Mouse (Mus musculus) erythroblast, embryonic 14.5 days (primary cell): ENCODE data around the gene Nudt3.

Experiments
- GATA1 ChIP-seq: IDR thresholded peaks from 2 replicates; pipeline ENCODE4 v1.6.1; 2012; ENCODE audit warnings: low read length, inconsistent platforms, mixed read lengths
- TAL1 ChIP-seq: IDR thresholded peaks from 3 replicates; pipeline ENCODE4 v1.6.1; 2012; ENCODE audit warnings: low read length, inconsistent platforms, mixed read lengths

- TF ChIP-seq TAL1 (no peak), GATA1 (no peak)
These were observed 33.8 kb upstream of the Nudt3 start for GRCm38 (mm10) chr17:27657123-27657522.
